Mouse (Mus musculus) embryonic facial prominence, embryonic 11.5 days (tissue): Measurements from ENCODE around the gene Tectb. TPM values are rescaled to one million over a fixed set of nuclear protein-coding genes. Genes with fewer than 3 reads are reported as not detected.
A peak's percentile ranks its signal among the peaks of the same experiment; 100 is the strongest.
"Not testable (repeated sequence)": the region's sequence is repeated elsewhere in the genome, so short reads cannot be mapped to it uniquely, and the experiment has no call there.

Experiments used
- ATAC-seq: fragments of 200-750 bp; cut with Nextera tagmentation; replicated peaks from 2 replicates; pipeline ENCODE4 v1.8.0; 2017; ENCODE audit warnings: low read depth; ENCODE audit not compliant: insufficient number of reproducible peaks, low FRiP score, low TSS enrichment
- DNase-seq: peaks from one replicate; pipeline ENCODE4 v3.0.0-alpha.2; 2015; ENCODE audit warnings: low spot score
- H3K27ac ChIP-seq: fragments of 300-500 bp; sonication (generic); replicated peaks from 2 replicates; pipeline ENCODE4 v1.5.1; 2014; ENCODE audit warnings: mild to moderate bottlenecking, low read depth, low read length, control low read depth
- H3K27me3 ChIP-seq: fragments of 300-500 bp; sonication (generic); 2 replicates; pipeline ENCODE4 v1.6.1; 2014; ENCODE audit warnings: mild to moderate bottlenecking, low read length, moderate library complexity, mixed read lengths; ENCODE audit not compliant: control insufficient read depth, insufficient read depth
- H3K36me3 ChIP-seq: fragments of 300-500 bp; sonication (generic); replicated peaks from 2 replicates; pipeline ENCODE4 v1.6.1; 2014; ENCODE audit warnings: low read depth, mild to moderate bottlenecking, low read length, moderate library complexity, mixed read lengths; ENCODE audit not compliant: control insufficient read depth, insufficient read depth
- H3K4me1 ChIP-seq: fragments of 300-500 bp; sonication (generic); 2 replicates; pipeline ENCODE4 v1.6.1; 2014; ENCODE audit warnings: low read length, mixed read lengths; ENCODE audit not compliant: control insufficient read depth, insufficient read depth
- H3K4me2 ChIP-seq: fragments of 300-500 bp; sonication (generic); 2 replicates; pipeline ENCODE4 v1.6.1; 2014; ENCODE audit warnings: low read depth, mild to moderate bottlenecking, control low read depth, low read length, moderate library complexity
- H3K4me3 ChIP-seq: fragments of 300-500 bp; sonication (generic); 2 replicates; pipeline ENCODE4 v1.5.1; 2014; ENCODE audit warnings: low read depth, low read length, control low read depth
- H3K9ac ChIP-seq: fragments of 300-500 bp; sonication (generic); replicated peaks from 2 replicates; pipeline ENCODE4 v1.6.1; 2014; ENCODE audit warnings: mild to moderate bottlenecking, control low read depth, low read length
- H3K9me3 ChIP-seq: fragments of 300-500 bp; sonication (generic); replicated peaks from 2 replicates; pipeline ENCODE4 v1.6.1; 2016; ENCODE audit warnings: mild to moderate bottlenecking, low read length, inconsistent platforms, mixed read lengths; ENCODE audit not compliant: control insufficient read depth
- WGBS: fragments of 180-500 bp; shearing (Covaris S2); extraction: QIAGEN DNeasy Blood & Tissue Kit; methylation state at CpG from one replicate; pipeline ENCODE4 v1.1.7; 2014; 5-methylcytosine and 5-hydroxymethylcytosine counted together
- polyA plus RNA-seq: library from polyadenylated mRNA; unstranded; fragments of >200 nt; fragmentation: Nextera tagmentation; extraction: Ambion mirVana; gene quantifications from 2 replicates; pipeline ENCODE4 v1.2.1, GENCODE M21; 2014

Gene Tectb
- polyA plus RNA-seq, 1 experiment from 2014 or later: not detected

DNA sequence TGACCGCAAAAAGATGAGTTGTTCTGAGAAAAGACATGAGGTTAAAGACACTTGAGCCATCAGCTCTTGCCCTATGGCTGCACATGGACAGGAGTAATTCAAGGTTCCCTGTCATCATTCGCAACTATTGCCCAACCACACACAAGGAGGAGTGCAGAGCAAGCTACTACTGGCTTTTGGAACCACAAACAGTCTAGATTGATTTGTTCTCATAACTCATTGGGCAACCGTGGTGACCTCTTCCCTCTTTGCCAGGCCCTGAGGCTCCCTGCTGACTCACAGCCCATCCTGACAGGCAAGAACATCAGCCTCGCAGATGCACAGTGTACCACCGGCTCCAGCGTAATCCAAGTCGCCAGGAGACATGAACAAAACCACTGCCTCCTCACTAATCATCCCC is 41.2 kb upstream of the Tectb start:
- H3K4me2 ChIP-seq: no peak overlapping the region
- no peak overlapping the region for H3K27ac ChIP-seq
- no peak overlapping the region for H3K9ac ChIP-seq
- no peak overlapping the region for H3K4me3 ChIP-seq
- WGBS: 76% methylated on average over 7 of the region's 7 CpGs
- H3K4me1 ChIP-seq: no peaks in the 10 kb centered on the region; the same call in 1 of the 2 replicates
- ATAC-seq (no peak), DNase-seq (no peak)
- no peaks in the 10 kb centered on the region for H3K27me3 ChIP-seq
- H3K36me3 ChIP-seq: no peaks in the 10 kb centered on the region
- no peaks in the 10 kb centered on the region for H3K9me3 ChIP-seq

DNA sequence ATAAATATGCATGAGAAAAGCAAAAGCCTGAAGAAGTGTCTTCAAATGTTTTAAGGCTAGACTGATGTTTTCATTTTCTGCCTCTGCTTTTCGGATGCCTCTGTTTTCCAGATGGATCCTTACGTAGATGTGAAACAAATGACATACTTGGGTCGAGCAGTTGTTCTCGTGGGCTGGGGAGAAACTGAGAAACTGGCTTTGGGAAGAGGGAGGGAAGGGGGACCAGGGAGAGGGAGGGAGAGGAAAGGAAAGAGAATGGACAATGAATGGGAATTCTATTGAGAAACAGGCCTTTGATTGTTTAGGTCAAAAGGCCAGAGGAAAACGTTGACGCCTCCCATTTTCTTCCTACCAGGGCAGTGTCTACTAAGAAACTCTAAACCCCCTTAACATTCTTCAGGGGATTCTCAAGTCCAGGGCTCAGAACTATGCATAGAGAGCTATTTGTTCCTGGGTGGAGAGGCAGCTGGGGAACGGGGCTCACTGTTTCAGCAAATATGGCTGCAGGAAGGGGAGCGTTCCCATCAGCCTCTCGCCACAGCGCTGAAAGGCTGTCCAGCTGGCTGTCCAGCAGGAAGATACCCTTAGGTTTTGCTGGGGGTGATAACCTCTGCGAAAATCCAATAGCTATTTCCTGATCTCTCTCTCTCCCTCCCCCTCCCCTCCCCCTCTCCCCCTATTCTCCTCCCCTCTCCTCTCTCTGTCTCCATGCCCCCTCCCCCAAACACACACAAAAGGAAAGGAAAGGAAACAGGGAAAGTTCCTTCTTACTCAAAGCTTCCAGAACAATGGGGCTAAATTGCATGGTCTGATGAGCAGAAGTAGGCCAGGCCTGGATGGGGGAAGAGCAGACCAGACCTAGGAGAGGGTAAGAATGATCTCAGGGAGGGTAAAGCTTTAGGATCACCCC is 36.9 kb upstream of the Tectb start:
- Histone ChIP-seq H3K27ac (peak overlapping the region; percentile 43), H3K9me3 (no peaks in the 10 kb centered on the region), H3K27me3 (no peaks in the 10 kb centered on the region), H3K9ac (peak overlapping the region; percentile 5; the same call in 1 of the 2 replicates), H3K4me1 (peaks cover 5% of the 10 kb centered on the region; the same call in 1 of the 2 replicates), H3K4me3 (no peak overlapping the region), H3K36me3 (no peaks in the 10 kb centered on the region), H3K4me2 (no peak overlapping the region)
- WGBS: 16% methylated on average over 11 of the region's 11 CpGs
- ATAC-seq: peak; percentile 74
- peak; percentile 64 for DNase-seq

DNA sequence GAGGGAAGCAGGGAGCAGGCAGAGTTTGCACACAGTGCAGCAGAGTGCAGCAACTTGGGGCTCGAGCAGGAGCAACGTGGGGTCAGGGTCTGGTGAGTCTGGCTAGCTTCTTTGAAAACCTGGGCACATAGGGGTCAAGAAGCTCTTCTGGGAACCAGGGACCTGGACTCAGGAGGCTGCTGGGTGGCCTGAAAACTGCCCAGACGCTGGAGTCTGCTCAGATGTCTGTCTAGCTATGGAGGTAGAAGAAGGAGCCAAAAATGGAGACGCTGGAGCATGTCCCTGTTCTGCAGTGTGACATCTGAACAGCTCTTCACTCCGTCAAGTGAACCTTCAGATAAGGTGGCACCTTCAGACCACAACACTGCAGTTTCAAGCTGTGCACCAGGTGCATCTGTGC is 35.8 kb upstream of the Tectb start:
- Histone ChIP-seq H3K9ac (0 out of 2 replicates have a peak overlapping the region, but pooled peaks have one; percentile 15), H3K4me2 (no peak overlapping the region), H3K27me3 (no peaks in the 10 kb centered on the region), H3K36me3 (no peaks in the 10 kb centered on the region), H3K4me1 (peaks cover 5% of the 10 kb centered on the region; the same call in 1 of the 2 replicates), H3K27ac (peak overlapping the region; percentile 43), H3K9me3 (no peaks in the 10 kb centered on the region), H3K4me3 (no peak overlapping the region)
- no peak for DNase-seq
- ATAC-seq: no peak
- WGBS: 55% methylated on average over 5 of the region's 5 CpGs

DNA sequence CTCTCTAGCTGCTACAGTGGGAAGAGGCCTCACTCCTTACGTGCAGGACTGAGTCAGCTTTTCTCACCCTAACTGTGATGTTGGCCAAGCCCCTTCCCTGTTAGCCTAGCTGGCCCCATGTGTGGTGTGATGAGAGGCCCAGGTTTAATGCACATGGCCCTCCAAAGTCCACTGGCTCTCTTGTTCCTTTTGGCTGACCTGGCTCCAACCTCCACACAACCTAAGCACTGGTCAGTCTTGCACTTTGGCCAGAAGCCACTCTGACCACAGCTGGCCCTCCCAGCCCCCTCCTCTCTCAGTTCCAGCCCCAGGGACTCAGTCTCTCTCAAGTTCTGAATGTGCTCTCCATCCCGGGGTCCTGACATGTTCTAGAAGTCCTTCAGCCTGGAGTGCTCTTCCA is 35.4 kb upstream of the Tectb start:
- Histone ChIP-seq H3K27me3 (no peaks in the 10 kb centered on the region), H3K27ac (no peak overlapping the region), H3K36me3 (no peaks in the 10 kb centered on the region), H3K4me1 (peaks cover 5% of the 10 kb centered on the region; the same call in 1 of the 2 replicates), H3K9me3 (no peaks in the 10 kb centered on the region), H3K9ac (no peak overlapping the region), H3K4me3 (no peak overlapping the region), H3K4me2 (no peak overlapping the region)
- 84% methylated on average over 2 of the region's 2 CpGs for WGBS
- no peak for ATAC-seq
- no peak for DNase-seq

DNA sequence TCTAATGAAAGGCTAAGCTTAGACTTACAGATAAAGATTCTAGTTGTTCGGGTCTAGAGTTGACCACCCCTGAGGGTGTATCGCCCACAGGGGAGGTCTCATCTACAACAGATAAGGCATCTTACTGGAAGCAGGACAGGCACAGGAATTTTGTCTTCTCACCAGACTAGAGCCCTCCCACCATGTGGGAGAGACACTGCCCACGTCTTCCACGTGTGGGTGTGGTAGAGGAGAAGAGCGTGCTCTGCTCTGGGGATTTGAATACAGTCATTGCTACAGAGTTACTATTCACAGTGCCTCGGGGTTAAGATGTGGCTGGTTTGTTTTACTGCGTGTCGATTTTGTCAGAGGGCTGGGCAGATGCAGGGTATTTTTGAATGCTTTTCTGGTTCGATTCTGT is 33.0 kb upstream of the Tectb start:
- no peaks in the 10 kb centered on the region for H3K27me3 ChIP-seq
- H3K4me2 ChIP-seq: no peak overlapping the region
- WGBS: 77% methylated on average over 9 of the region's 9 CpGs
- peaks cover 5% of the 10 kb centered on the region; the same call in 1 of the 2 replicates for H3K4me1 ChIP-seq
- no peaks in the 10 kb centered on the region; the same call in 1 of the 2 replicates for H3K9me3 ChIP-seq
- no peak overlapping the region for H3K9ac ChIP-seq
- ATAC-seq: no peak
- no peak overlapping the region for H3K27ac ChIP-seq
- no peak overlapping the region for H3K4me3 ChIP-seq
- H3K36me3 ChIP-seq: no peaks in the 10 kb centered on the region
- DNase-seq: no peak

DNA sequence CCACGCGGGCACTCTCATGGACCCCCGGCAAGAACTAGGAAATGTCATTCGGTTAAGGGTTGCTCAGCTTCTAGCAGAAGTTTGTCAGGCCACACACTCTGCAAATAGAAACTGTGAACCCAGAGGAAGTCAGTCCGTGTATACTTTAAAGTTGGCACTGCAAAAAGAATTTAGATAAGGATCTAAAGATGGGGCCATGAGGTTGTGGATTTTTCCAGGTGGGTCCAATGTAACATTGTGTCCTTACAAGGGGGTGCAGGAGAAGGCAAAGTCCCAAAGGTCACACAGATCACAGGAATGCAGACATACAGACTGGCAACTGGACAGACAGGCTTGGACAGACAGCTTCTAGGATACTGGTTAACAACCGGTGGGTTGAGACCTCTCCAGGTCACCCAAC is 32.4 kb upstream of the Tectb start:
- WGBS: 86% methylated on average over 6 of the region's 6 CpGs
- Histone ChIP-seq H3K4me2 (no peak overlapping the region), H3K9me3 (no peaks in the 10 kb centered on the region; the same call in 1 of the 2 replicates), H3K36me3 (no peaks in the 10 kb centered on the region), H3K27ac (no peak overlapping the region), H3K4me1 (peaks cover 5% of the 10 kb centered on the region; the same call in 1 of the 2 replicates), H3K4me3 (no peak overlapping the region), H3K27me3 (no peaks in the 10 kb centered on the region), H3K9ac (no peak overlapping the region)
- ATAC-seq (no peak), DNase-seq (no peak)

DNA sequence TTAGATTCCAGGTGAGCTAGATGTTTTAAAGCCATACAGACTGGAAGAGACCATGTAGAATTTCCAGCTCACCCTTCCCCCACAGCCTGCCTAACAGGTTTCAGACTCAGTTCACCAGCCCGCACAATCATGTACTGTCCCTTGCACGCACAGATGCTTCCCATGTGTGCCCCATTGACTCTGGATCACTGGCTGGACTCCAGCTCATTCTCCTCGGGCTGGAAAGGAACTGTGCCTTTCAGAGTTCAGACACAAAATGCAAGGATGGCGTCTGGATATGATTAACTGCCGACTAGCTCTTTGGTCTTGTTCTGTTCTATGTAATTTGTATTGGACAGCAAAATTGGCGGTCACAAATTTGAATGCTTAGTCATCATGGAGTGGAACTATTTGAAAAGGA is 30.9 kb upstream of the Tectb start:
- WGBS: 30% methylated on average over 6 of the region's 6 CpGs
- H3K4me2 ChIP-seq: no peak overlapping the region
- H3K27ac ChIP-seq: no peak overlapping the region
- H3K36me3 ChIP-seq: no peaks in the 10 kb centered on the region
- no peaks in the 10 kb centered on the region; the same call in 1 of the 2 replicates for H3K9me3 ChIP-seq
- peaks cover 2% of the 10 kb centered on the region; the same call in 1 of the 2 replicates for H3K4me1 ChIP-seq
- H3K27me3 ChIP-seq: no peaks in the 10 kb centered on the region
- ATAC-seq (peak; percentile 76), DNase-seq (peak; percentile 79)
- H3K9ac ChIP-seq: no peak overlapping the region
- no peak overlapping the region for H3K4me3 ChIP-seq

DNA sequence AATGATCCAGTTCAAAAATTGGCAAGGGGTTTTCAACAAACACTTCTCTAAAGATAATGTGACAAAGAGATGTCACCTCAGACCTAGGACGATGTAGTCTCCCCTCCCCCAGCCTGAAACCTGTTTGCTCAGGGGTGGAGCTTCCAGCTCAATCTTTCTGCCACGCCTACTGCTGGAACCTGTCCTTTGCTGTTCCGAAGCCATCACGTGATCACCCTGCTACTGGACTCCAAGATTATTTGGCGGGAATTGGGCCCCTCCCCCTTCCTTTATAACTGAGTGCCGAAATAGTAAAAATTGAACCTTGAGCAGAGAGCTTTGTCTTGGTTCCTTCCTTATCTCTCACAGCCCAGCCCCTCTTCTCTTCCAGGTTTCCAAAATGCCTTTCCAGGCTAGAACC is 28.3 kb upstream of the Tectb start:
- H3K4me3 ChIP-seq: not testable (repeated sequence)

More for the DNA sequence above, 28.3 kb upstream of the Tectb start:
- DNase-seq, H3K4me2 ChIP-seq, H3K4me1 ChIP-seq, H3K27ac ChIP-seq, H3K36me3 ChIP-seq, H3K9me3 ChIP-seq, H3K9ac ChIP-seq, ATAC-seq, H3K27me3 ChIP-seq: not testable (repeated sequence)
- WGBS: 70% methylated on average over 5 of the region's 6 CpGs
